Mouse (Mus musculus) heart, adult 8-10 months (tissue): Measurements from ENCODE around the gene Spg20. TPM values are rescaled to one million over a fixed set of nuclear protein-coding genes. Genes with fewer than 3 reads are reported as not detected.

Experiments used
- DNase-seq: peaks from one replicate; pipeline ENCODE4 v3.0.0; 2022; ENCODE audit warnings: low spot score
- total RNA-seq, 4 experiments: library from RNA; stranded (reverse); gene quantifications; 2 replicates each; pipeline ENCODE4 v1.2.4; 2022

Spg20 gene
- total RNA-seq, 4 experiments from 2014 or later, result 36.9 to 46.0 (median 43.0) TPM

- DNase-seq, result no peak
These were observed 14.7 kb upstream of the Spg20 start for GRCm38 (mm10) chr3:55097186-55097585.

- DNase-seq, result no peak
These were observed 13.9 kb upstream of the Spg20 start for GRCm38 (mm10) chr3:55098014-55098413.

GRCm38 (mm10) chr3:55098990-55099389 is 12.9 kb upstream of the Spg20 start:
- DNase-seq, result no peak

- DNase-seq, result no peak
These were observed 10.8 kb upstream of the Spg20 start for GRCm38 (mm10) chr3:55101092-55101491.

GRCm38 (mm10) chr3:55105372-55106023 is 6.4 kb upstream of the Spg20 start:
- DNase-seq, result no peak

- DNase-seq, result no peak
These were observed 5.9 kb upstream of the Spg20 start for GRCm38 (mm10) chr3:55106051-55106450.

- no peak for DNase-seq
These were observed 2.8 kb upstream of the Spg20 start for GRCm38 (mm10) chr3:55109097-55109496.

- DNase-seq, result no peak
These were observed 955 bp downstream of the Spg20 start for GRCm38 (mm10) chr3:55112710-55113415.

GRCm38 (mm10) chr3:55114313-55115065 is 2.6 kb downstream of the Spg20 start:
- peak; percentile 24 for DNase-seq

- DNase-seq, result no peak
These were observed 3.2 kb downstream of the Spg20 start for GRCm38 (mm10) chr3:55115071-55115470.

GRCm38 (mm10) chr3:55115989-55116388 is 4.1 kb downstream of the Spg20 start:
- no peak for DNase-seq

- peak; percentile 45 for DNase-seq
These were observed 7.5 kb downstream of the Spg20 start for GRCm38 (mm10) chr3:55119275-55119898.

GRCm38 (mm10) chr3:55122336-55122870 is 10.5 kb downstream of the Spg20 start:
- no peak for DNase-seq

- no peak for DNase-seq
These were observed 11.2 kb downstream of the Spg20 start for GRCm38 (mm10) chr3:55123064-55123463.

GRCm38 (mm10) chr3:55129181-55129692 is 17.3 kb downstream of the Spg20 start:
- peak; percentile 29 for DNase-seq

GRCm38 (mm10) chr3:55131576-55132233 is 19.8 kb downstream of the Spg20 start:
- no peak for DNase-seq

GRCm38 (mm10) chr3:55137039-55137438 is 25.1 kb downstream of the Spg20 start, which contains the start of gene Ccdc169:
Ccdc169 (plus strand) TSS chr3:55137339.
- no peak for DNase-seq

- DNase-seq, result no peak
These were observed 27.9 kb downstream of the Spg20 start for GRCm38 (mm10) chr3:55139837-55140236.

GRCm38 (mm10) chr3:55141401-55141800 is 29.5 kb downstream of the Spg20 start:
- no peak for DNase-seq

GRCm38 (mm10) chr3:55144916-55145315 is 33.0 kb downstream of the Spg20 start:
- DNase-seq, result no peak

- DNase-seq, result no peak
These were observed 34.5 kb downstream of the Spg20 start for GRCm38 (mm10) chr3:55146441-55146840.
